Mouse (Mus musculus): ENCODE measurements around the gene Troap.

GRCm38 (mm10) chr15:99036249-99036905 lies 38.0 kb upstream of the Troap start:
- TF ChIP-seq GATA1 (IDR thresholded peaks at IDR 0.05; ENCODE audit: borderline replicate concordance, low read length) = no peak
- TF ChIP-seq FLI1 (IDR thresholded peaks at IDR 0.05; ENCODE audit: low read length) = no peak

Measured in megakaryocyte, embryonic 14.5 days (primary cell).